Mouse (Mus musculus): Measurements from ENCODE around the gene Gm10309. TPM values are rescaled to one million over a fixed set of nuclear protein-coding genes. Genes with fewer than 3 reads are reported as not detected.

The Gm10309 gene
- polyA plus RNA-seq, 1 experiment from 2014 or later, result 0.25 TPM

DNA sequence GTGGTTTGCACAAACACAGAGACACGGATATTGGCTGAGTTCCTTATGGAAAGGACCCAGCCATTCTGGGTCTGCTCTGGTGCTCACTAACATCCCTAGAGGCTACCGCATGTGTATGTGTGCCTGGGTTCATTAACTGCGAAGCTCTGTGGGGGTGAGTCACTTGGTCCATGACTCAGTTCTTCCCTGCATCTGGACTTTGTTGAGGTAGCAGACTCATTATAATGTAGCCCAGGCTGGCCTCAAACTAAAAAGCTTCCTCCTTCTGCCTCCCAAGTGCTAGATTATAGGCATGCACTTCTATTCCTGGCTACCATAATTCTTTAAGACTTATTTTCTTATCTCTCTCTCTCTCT is 50.7 kb downstream of the Gm10309 start:
- 71% methylated on average over 3 of the region's 3 CpGs for WGBS
- ATAC-seq (ENCODE audit: low FRiP score, low TSS enrichment), result no peak
- no peak overlapping the region for H3K27ac ChIP-seq (ENCODE audit: low read length)

GRCm38 (mm10) chr17:86453673-86454350 is 51.2 kb downstream of the Gm10309 start:
- Histone ChIP-seq H3K9me3 (ENCODE audit: low read length) (no peaks in the 10 kb centered on the region), H3K4me3 (ENCODE audit: low read length) (no peak overlapping the region), H3K27ac (ENCODE audit: low read length) (no peak overlapping the region), H3K4me1 (ENCODE audit: insufficient read depth, low read length) (peaks cover 5% of the 10 kb centered on the region; the same call in 1 of the 2 replicates), H3K9ac (replicated peaks; ENCODE audit: low read length) (no peak overlapping the region), H3K36me3 (ENCODE audit: insufficient read depth, low read length) (no peaks in the 10 kb centered on the region), H3K4me2 (replicated peaks; ENCODE audit: low read depth, low read length) (no peak overlapping the region), H3K27me3 (ENCODE audit: insufficient read depth, low read length) (no peaks in the 10 kb centered on the region)
- no peak for ATAC-seq (ENCODE audit: low FRiP score, low TSS enrichment)
- WGBS, result 70% methylated on average over 14 of the region's 14 CpGs

More for the DNA sequence above, 50.7 kb downstream of the Gm10309 start:
- Histone ChIP-seq H3K4me1 (ENCODE audit: insufficient read depth, low read length) (peaks cover 5% of the 10 kb centered on the region; the same call in 1 of the 2 replicates), H3K9ac (replicated peaks; ENCODE audit: low read length) (no peak overlapping the region), H3K4me3 (ENCODE audit: low read length) (no peak overlapping the region), H3K27me3 (ENCODE audit: insufficient read depth, low read length) (no peaks in the 10 kb centered on the region), H3K9me3 (ENCODE audit: low read length) (no peaks in the 10 kb centered on the region), H3K4me2 (replicated peaks; ENCODE audit: low read depth, low read length) (no peak overlapping the region), H3K36me3 (ENCODE audit: insufficient read depth, low read length) (no peaks in the 10 kb centered on the region)

DNA sequence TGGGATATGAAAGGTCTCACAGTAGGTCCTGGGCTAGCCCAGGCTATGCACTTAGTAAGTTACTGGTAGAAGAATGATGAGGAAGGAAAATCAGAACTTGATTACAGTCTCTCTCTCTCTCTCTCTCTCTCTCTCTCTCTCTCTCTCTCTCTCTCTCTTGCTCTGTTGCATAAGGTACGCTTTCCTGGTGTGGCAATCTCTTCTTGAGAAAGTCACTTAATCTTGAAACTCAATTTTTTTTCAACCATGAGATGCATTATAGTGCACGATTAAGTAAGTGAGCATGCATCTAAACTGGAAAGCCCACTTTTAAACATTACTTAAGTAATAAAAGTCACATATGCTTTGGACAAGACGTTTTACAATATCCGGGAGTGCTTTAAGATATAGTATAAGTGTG is 52.1 kb downstream of the Gm10309 start:
- Histone ChIP-seq H3K27ac (ENCODE audit: low read length) (no peak overlapping the region), H3K4me2 (replicated peaks; ENCODE audit: low read depth, low read length) (no peak overlapping the region), H3K4me3 (ENCODE audit: low read length) (no peak overlapping the region), H3K9ac (replicated peaks; ENCODE audit: low read length) (no peak overlapping the region), H3K9me3 (ENCODE audit: low read length) (peaks cover 5% of the 10 kb centered on the region; the same call in 1 of the 2 replicates), H3K36me3 (ENCODE audit: insufficient read depth, low read length) (no peaks in the 10 kb centered on the region), H3K27me3 (ENCODE audit: insufficient read depth, low read length) (no peaks in the 10 kb centered on the region), H3K4me1 (ENCODE audit: insufficient read depth, low read length) (no peaks in the 10 kb centered on the region)
- ATAC-seq (ENCODE audit: low FRiP score, low TSS enrichment), result no peak
- 77% methylated on average over 4 of the region's 4 CpGs for WGBS

Other genes with a start within 250 kb of the Gm10309 start
- 10.0 and 12.3 TPM in 2 replicates for gene Epas1, start 248.5 kb upstream of the Gm10309 start, polyA plus RNA-seq (2015; fragmentation: Nextera tagmentation; extraction: Ambion mirVana)

All from kidney, embryonic 16.5 days (tissue).